ENCODE assay signal across 8 mouse cellular contexts in the genomic region with DNA sequence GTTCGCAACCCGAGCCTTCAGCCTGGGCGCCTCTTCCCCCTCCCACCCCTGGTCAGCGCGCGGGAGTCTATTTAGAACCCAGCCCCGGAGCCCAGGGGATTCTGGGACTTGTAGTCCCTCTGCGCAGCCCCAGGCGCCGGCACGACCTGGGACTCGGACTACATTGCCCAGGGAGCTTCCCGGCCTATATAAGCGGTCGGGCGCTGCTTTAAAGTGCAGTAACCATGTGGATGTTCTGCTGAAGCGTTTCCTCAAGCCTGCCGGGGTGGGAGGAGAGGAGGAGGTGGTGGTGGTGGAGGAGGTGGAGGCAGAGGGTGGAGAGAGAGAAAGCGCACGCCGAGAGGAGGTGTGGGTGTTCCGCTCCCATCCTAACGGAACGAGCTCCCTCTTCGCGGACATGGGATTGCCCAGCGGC. TPM values are rescaled to one million over a fixed set of nuclear protein-coding genes. Genes with fewer than 3 reads are reported as not detected.
A peak's percentile ranks its signal among the peaks of the same experiment; 100 is the strongest.
DNase-seq lines count a peak whose midpoint lies in the region; ATAC-seq lines count a peak whose summit lies in the region.

A gene (plus strand): TSS at position 216 of the 415 bp plus-strand sequence.

- peak within 1 kb of the TSS; percentile 53 for H3K9ac ChIP-seq in hindbrain, embryonic 14.5 days

- peaks cover 3% of the 10 kb centered on the region; the same call in 1 of the 2 replicates for H3K27me3 ChIP-seq in hindbrain, embryonic 14.5 days (ENCODE audit: control insufficient read depth, insufficient read depth, low read length)

- peak; percentile 100 for ATAC-seq in hindbrain, embryonic 14.5 days (ENCODE audit: low FRiP score)

- peaks cover 9% of the 10 kb centered on the region for H3K4me1 ChIP-seq in hindbrain, embryonic 14.5 days (replicated peaks; ENCODE audit: control insufficient read depth, insufficient read depth, low read length)

- no peaks in the 10 kb centered on the region for H3K36me3 ChIP-seq in hindbrain, embryonic 14.5 days (replicated peaks; ENCODE audit: control insufficient read depth, insufficient read depth)

- H3K9me3 ChIP-seq in hindbrain, embryonic 14.5 days (ENCODE audit: control insufficient read depth, low read length) = no peaks in the 10 kb centered on the region

- peak within 1 kb of the TSS; percentile 57 for H3K4me3 ChIP-seq in hindbrain, embryonic 14.5 days (replicated peaks; ENCODE audit: low read length)

- peak within 1 kb of the TSS; percentile 89 for H3K4me2 ChIP-seq in hindbrain, embryonic 14.5 days (replicated peaks)

- under 1% methylated on average over 27 of the region's 27 CpGs for WGBS in hindbrain, embryonic 14.5 days

- DNase-seq in R1 (ENCODE audit: low read depth, low spot score) = peak; percentile 99
- DNase-seq in cerebellum, postnatal 25 days = peak; percentile 96 to 97
- DNase-seq in frontal cortex, postnatal 25 days (ENCODE audit: low spot score in 2 of 2) = peak; percentile 93
- DNase-seq in hindbrain, embryonic 14.5 days (ENCODE audit: low spot score) = peak; percentile 95
- peak; percentile 96 for DNase-seq in layer of hippocampus, postnatal 36 days
- DNase-seq in lung, postnatal 36 days = peak; percentile 99
- peak; percentile 98 for DNase-seq in retina, postnatal 1 day
- DNase-seq in urinary bladder, adult 18-20 months (ENCODE audit: low spot score in 2 of 2) = peak; percentile 92 to 98

- no peak within 1 kb of the TSS for H3K27ac ChIP-seq in hindbrain, embryonic 14.5 days

RNA-seq across cellular contexts. Expression of the gene that starts here (rescaled TPM):
- 6.5 TPM in 2 replicates for polyA plus RNA-seq in hindbrain, embryonic 14.5 days (2014; fragmentation: Nextera tagmentation; extraction: Ambion mirVana)
- total RNA-seq in layer of hippocampus, postnatal 36 days (2021) = 100 to 1,000 TPM; 290 to 296 TPM
